Mouse (Mus musculus) T-helper 2 cell (primary cell): ENCODE measurements around the gene Ank3.

Experiments
- in situ Hi-C: fragments of 300-600 bp; cut with MboI, MseI; formaldehyde crosslinking; loops from one replicate; pipeline ENCODE4 v1.15.1; 2025; ENCODE audit warnings: high pct_unique_total_duplicates

Gene Ank3

GRCm38 (mm10) chr10:69654866-69655633, 256.5 kb downstream of the Ank3 start:
- in situ Hi-C loops, result loop anchor here (25.0 kb wide), 1 partner anchor 632 kb away; no protein-coding TSS in a partner anchor

GRCm38 (mm10) chr10:69656321-69656720, 257.7 kb downstream of the Ank3 start:
- in situ Hi-C loops, result loop anchor here (25.0 kb wide), 1 partner anchor 631 kb away; no protein-coding TSS in a partner anchor

- in situ Hi-C loops, result loop anchor here (5.0 to 25.0 kb wide), 2 partner anchors 187 to 627 kb away; no protein-coding TSS in a partner anchor
Observed at GRCm38 (mm10) chr10:69659818-69660217, 261.2 kb downstream of the Ank3 start.

GRCm38 (mm10) chr10:69662338-69662737, 263.8 kb downstream of the Ank3 start:
- in situ Hi-C loops, result loop anchor here (5.0 to 25.0 kb wide), 2 partner anchors 185 to 625 kb away; no protein-coding TSS in a partner anchor

GRCm38 (mm10) chr10:69667482-69667881, 268.9 kb downstream of the Ank3 start:
- in situ Hi-C loops, result loop anchor here (25.0 kb wide), 1 partner anchor 620 kb away; no protein-coding TSS in a partner anchor

- in situ Hi-C loops, result loop anchor here (25.0 kb wide), 1 partner anchor 617 kb away; no protein-coding TSS in a partner anchor
Observed at GRCm38 (mm10) chr10:69670496-69670895, 271.9 kb downstream of the Ank3 start.

GRCm38 (mm10) chr10:69670959-69671358, 272.4 kb downstream of the Ank3 start:
- in situ Hi-C loops, result loop anchor here (25.0 kb wide), 1 partner anchor 616 kb away; no protein-coding TSS in a partner anchor

- in situ Hi-C loops, result loop anchor here (25.0 kb wide), 1 partner anchor 616 kb away; no protein-coding TSS in a partner anchor
Observed at GRCm38 (mm10) chr10:69671505-69671904, 272.9 kb downstream of the Ank3 start.

- in situ Hi-C loops, result loop anchor here (25.0 kb wide), 1 partner anchor 615 kb away; no protein-coding TSS in a partner anchor
Observed at GRCm38 (mm10) chr10:69672545-69672944, 274.0 kb downstream of the Ank3 start.

GRCm38 (mm10) chr10:69678230-69678629, 279.7 kb downstream of the Ank3 start:
- in situ Hi-C loops, result no loop called here

GRCm38 (mm10) chr10:69686336-69686735, 287.8 kb downstream of the Ank3 start:
- in situ Hi-C loops, result no loop called here

- in situ Hi-C loops, result no loop called here
Observed at GRCm38 (mm10) chr10:69689096-69689495, 290.5 kb downstream of the Ank3 start.

GRCm38 (mm10) chr10:69690131-69690960, 291.8 kb downstream of the Ank3 start:
- in situ Hi-C loops, result no loop called here

- in situ Hi-C loops, result no loop called here
Observed at GRCm38 (mm10) chr10:69690961-69691451, 292.4 kb downstream of the Ank3 start.

- in situ Hi-C loops, result no loop called here
Observed at GRCm38 (mm10) chr10:69696019-69696418, 297.4 kb downstream of the Ank3 start.

GRCm38 (mm10) chr10:69698699-69699098, 300.1 kb downstream of the Ank3 start:
- in situ Hi-C loops, result no loop called here

GRCm38 (mm10) chr10:69701226-69701625, 302.7 kb downstream of the Ank3 start:
- in situ Hi-C loops, result no loop called here

GRCm38 (mm10) chr10:69705806-69706768, 307.5 kb downstream of the Ank3 start:
- in situ Hi-C loops, result no loop called here

- in situ Hi-C loops, result no loop called here
Observed at GRCm38 (mm10) chr10:69706851-69707788, 308.5 kb downstream of the Ank3 start.
